Mouse (Mus musculus) brain, adult 2 months (tissue): ENCODE data around the gene Trp53i13.

Experiments used
- DNase-seq: peaks from one replicate; pipeline ENCODE4 v3.0.0; 2011; ENCODE audit warnings: low read depth, low spot score

Trp53i13 gene

GRCm38 (mm10) chr11:77492311-77492871, 23.4 kb downstream of the Trp53i13 start:
- DNase-seq: peak; percentile 82

- peak; percentile 92 for DNase-seq
Observed at GRCm38 (mm10) chr11:77491502-77492291, 24.1 kb downstream of the Trp53i13 start.

- peak; percentile 95 for DNase-seq
Observed at GRCm38 (mm10) chr11:77491123-77491501, 24.7 kb downstream of the Trp53i13 start.

- DNase-seq: peak; percentile 78
Observed at GRCm38 (mm10) chr11:77490451-77490850, 25.3 kb downstream of the Trp53i13 start.

- peak; percentile 94 for DNase-seq
Observed at GRCm38 (mm10) chr11:77489591-77490235, 26.1 kb downstream of the Trp53i13 start, which contains the start of gene Ankrd13b. Gene Ankrd13b, minus strand, starts transcription at chr11:77489678.

GRCm38 (mm10) chr11:77488771-77489581, 26.8 kb downstream of the Trp53i13 start:
- no peak for DNase-seq

- peak; percentile 77 for DNase-seq
Observed at GRCm38 (mm10) chr11:77486798-77487197, 29.0 kb downstream of the Trp53i13 start.

GRCm38 (mm10) chr11:77485229-77485628, 30.6 kb downstream of the Trp53i13 start:
- DNase-seq: no peak

- DNase-seq: no peak
Observed at GRCm38 (mm10) chr11:77483510-77484255, 32.1 kb downstream of the Trp53i13 start.

- DNase-seq: no peak
Observed at GRCm38 (mm10) chr11:77483043-77483442, 32.7 kb downstream of the Trp53i13 start.

- no peak for DNase-seq
Observed at GRCm38 (mm10) chr11:77476895-77477294, 38.9 kb downstream of the Trp53i13 start.

- no peak for DNase-seq
Observed at GRCm38 (mm10) chr11:77476216-77476615, 39.6 kb downstream of the Trp53i13 start.

- DNase-seq: no peak
Observed at GRCm38 (mm10) chr11:77472775-77473174, 43.0 kb downstream of the Trp53i13 start.

GRCm38 (mm10) chr11:77471407-77471806, 44.4 kb downstream of the Trp53i13 start:
- no peak for DNase-seq

- no peak for DNase-seq
Observed at GRCm38 (mm10) chr11:77468397-77468796, 47.4 kb downstream of the Trp53i13 start.

- DNase-seq: peak; percentile 90
Observed at GRCm38 (mm10) chr11:77467784-77468183, 48.0 kb downstream of the Trp53i13 start.

GRCm38 (mm10) chr11:77467157-77467556, 48.6 kb downstream of the Trp53i13 start:
- peak; percentile 75 for DNase-seq

GRCm38 (mm10) chr11:77466544-77466943, 49.2 kb downstream of the Trp53i13 start:
- DNase-seq: no peak

- DNase-seq: no peak
Observed at GRCm38 (mm10) chr11:77465111-77465510, 50.7 kb downstream of the Trp53i13 start.

GRCm38 (mm10) chr11:77464684-77465083, 51.1 kb downstream of the Trp53i13 start:
- peak; percentile 59 for DNase-seq

- no peak for DNase-seq
Observed at GRCm38 (mm10) chr11:77463786-77464185, 52.0 kb downstream of the Trp53i13 start.
